Mouse (Mus musculus) small intestine, adult 2 months (tissue): ENCODE measurements around the gene Olfr1217. TPM values are rescaled to one million over a fixed set of nuclear protein-coding genes. Genes with fewer than 3 reads are reported as not detected.
"Not testable (repeated sequence)": the region's sequence is repeated elsewhere in the genome, so short reads cannot be mapped to it uniquely, and the experiment has no call there.

ENCODE experiments used
- H3K27ac ChIP-seq: fragments of 200-500 bp; 2 replicates; pipeline ENCODE4 v1.5.1; 2012; ENCODE audit warnings: low read depth, low read length, control low read depth, inconsistent platforms; ENCODE audit not compliant: insufficient read depth
- H3K27me3 ChIP-seq: fragments of 200-500 bp; 2 replicates; pipeline ENCODE4 v1.6.1; 2012; ENCODE audit warnings: mild to moderate bottlenecking, moderate library complexity, low read length, inconsistent platforms; ENCODE audit not compliant: control insufficient read depth, insufficient read depth
- H3K36me3 ChIP-seq: fragments of 200-500 bp; 2 replicates; pipeline ENCODE4 v1.6.1; 2012; ENCODE audit warnings: mild to moderate bottlenecking, low read length, control low read depth, inconsistent platforms; ENCODE audit not compliant: control insufficient read depth, insufficient read depth
- H3K4me1 ChIP-seq: fragments of 200-500 bp; 2 replicates; pipeline ENCODE4 v1.6.1; 2012; ENCODE audit warnings: low read length, inconsistent platforms, mixed read lengths; ENCODE audit not compliant: control insufficient read depth, insufficient read depth, insufficient read length
- H3K4me3 ChIP-seq: fragments of 200-500 bp; 2 replicates; pipeline ENCODE4 v1.5.1; 2012; ENCODE audit warnings: low read depth, mild to moderate bottlenecking, control low read depth, inconsistent platforms, low read length, moderate library complexity
- CTCF ChIP-seq: fragments of 200-500 bp; IDR thresholded peaks from 2 replicates; pipeline ENCODE4 v1.5.1; 2012; ENCODE audit warnings: low read depth, mild to moderate bottlenecking, control low read depth, inconsistent platforms, low read length, moderate library complexity, mixed read lengths; ENCODE audit not compliant: insufficient replicate concordance, insufficient read length; ENCODE audit errors: extremely low read depth
- POLR2A ChIP-seq: fragments of 200-500 bp; IDR thresholded peaks from 2 replicates; pipeline ENCODE4 v1.6.1; 2012; ENCODE audit warnings: low read depth, mild to moderate bottlenecking, control low read depth, inconsistent platforms, low read length, moderate library complexity
- WGBS: fragments of 180-500 bp; shearing (Covaris S2); methylation state at CpG from one replicate; pipeline ENCODE4 v1.1.7; 2018; 5-methylcytosine and 5-hydroxymethylcytosine counted together
- polyA plus RNA-seq: library from polyadenylated mRNA; depleted of rRNA; stranded (reverse); fragments of >200 nt; gene quantifications from 2 replicates; pipeline ENCODE4 v1.2.3, GENCODE M21; 2012; rRNA removed

The Olfr1217 gene
- not detected in 2 replicates for polyA plus RNA-seq

DNA sequence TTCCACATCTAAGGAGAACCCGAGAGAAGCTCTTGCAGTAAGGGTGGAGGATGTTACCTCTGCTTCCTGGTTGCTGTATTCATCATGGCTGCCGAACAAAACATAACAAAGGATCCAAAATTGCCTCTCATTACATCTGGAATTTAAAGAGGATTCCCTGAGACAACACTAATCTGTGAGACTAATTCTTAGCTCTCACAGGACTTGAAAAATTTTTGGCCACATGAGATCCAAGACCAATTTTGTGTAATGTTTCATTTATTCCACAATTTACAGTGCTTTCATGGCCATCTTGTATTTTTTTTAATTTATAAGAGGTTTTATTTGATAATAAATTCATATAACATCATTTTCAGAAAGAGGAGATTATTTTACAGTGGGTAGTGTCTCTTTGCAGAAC, at the start of gene Olfr1217:
Gene Olfr1217 (minus strand): TSS at position 101 of the 400 bp plus-strand sequence.
- Histone ChIP-seq H3K36me3 (no peaks in the 10 kb centered on the region), H3K27ac (no peak within 1 kb of the TSS), H3K4me3 (no peak within 1 kb of the TSS), H3K4me1 (no peaks in the 10 kb centered on the region), H3K27me3 (no peaks in the 10 kb centered on the region)
- WGBS, result 51% methylated on average over 2 of the region's 2 CpGs
- no peak for TF ChIP-seq POLR2A
- no peak for TF ChIP-seq CTCF

GRCm38 (mm10) chr2:89081487-89081886, 49.6 kb upstream of the Olfr1217 start:
- TF ChIP-seq CTCF (no peak), POLR2A (no peak)
- Histone ChIP-seq H3K27me3 (no peaks in the 10 kb centered on the region), H3K36me3 (no peaks in the 10 kb centered on the region), H3K4me3 (no peak overlapping the region), H3K27ac (no peak overlapping the region), H3K4me1 (no peaks in the 10 kb centered on the region)

DNA sequence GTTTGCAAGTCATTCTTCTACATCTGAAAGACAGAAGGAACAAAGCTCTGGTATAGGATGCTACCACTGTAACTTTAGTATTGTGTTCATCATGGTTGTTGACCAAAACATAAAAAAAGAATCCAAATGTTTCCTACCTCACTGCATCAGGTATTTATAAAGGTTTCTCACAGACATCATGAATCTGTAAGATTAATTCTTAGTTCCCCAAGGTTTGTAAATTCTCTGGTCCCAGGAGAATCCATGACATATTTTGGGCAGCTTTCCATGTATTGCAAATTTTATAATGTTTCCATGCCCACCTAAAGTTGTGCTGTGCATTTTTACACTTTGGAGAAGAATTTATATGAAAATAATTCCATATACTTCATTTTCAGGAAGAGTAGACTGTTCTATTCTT, 29.2 kb upstream of the Olfr1217 start, which contains the start of gene Olfr1218:
Gene Olfr1218 (minus strand): TSS at position 101 of the 400 bp plus-strand sequence.
- Histone ChIP-seq H3K4me3 (no peak within 1 kb of the TSS), H3K36me3 (no peaks in the 10 kb centered on the region), H3K27me3 (no peaks in the 10 kb centered on the region), H3K4me1 (no peaks in the 10 kb centered on the region), H3K27ac (no peak within 1 kb of the TSS)
- TF ChIP-seq POLR2A (no peak), CTCF (no peak)

DNA sequence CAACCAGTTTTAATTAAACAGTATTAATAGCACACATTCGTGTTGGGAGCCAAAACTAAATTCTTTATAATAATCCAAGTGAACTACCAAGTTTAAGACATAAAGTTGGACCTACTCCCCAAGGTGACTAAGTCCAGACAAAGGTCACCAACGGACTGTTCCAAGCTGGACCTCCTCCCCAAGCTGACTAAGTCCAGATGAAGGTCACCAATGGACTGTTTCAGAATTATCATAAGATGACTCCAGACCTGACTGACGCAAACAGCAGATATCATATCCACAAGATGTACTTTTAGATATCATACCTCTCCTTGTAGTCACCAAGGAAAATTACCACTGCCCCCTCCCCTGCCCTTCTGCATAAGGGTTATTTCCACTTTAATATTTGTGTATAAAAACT, 10.4 kb downstream of the Olfr1217 start:
- not testable (repeated sequence) for H3K4me3 ChIP-seq, H3K36me3 ChIP-seq, H3K27me3 ChIP-seq, H3K4me1 ChIP-seq, H3K27ac ChIP-seq
- WGBS, result 64% methylated on average over 3 of the region's 3 CpGs

- H3K4me3 ChIP-seq, result no peak within 1 kb of the TSS
- H3K36me3 ChIP-seq, result no peaks in the 10 kb centered on the region
- WGBS, result 62% methylated on average over 1 of the region's 1 CpGs
- no peak within 1 kb of the TSS for H3K27ac ChIP-seq
- H3K4me1 ChIP-seq, result no peaks in the 10 kb centered on the region
- H3K27me3 ChIP-seq, result no peaks in the 10 kb centered on the region
- TF ChIP-seq CTCF (no peak), POLR2A (no peak)
Measured at GRCm38 (mm10) chr2:89018240-89018639, 13.6 kb downstream of the Olfr1217 start, which contains the start of gene Olfr1216. Gene Olfr1216 (minus strand): TSS chr2:89018340.

DNA sequence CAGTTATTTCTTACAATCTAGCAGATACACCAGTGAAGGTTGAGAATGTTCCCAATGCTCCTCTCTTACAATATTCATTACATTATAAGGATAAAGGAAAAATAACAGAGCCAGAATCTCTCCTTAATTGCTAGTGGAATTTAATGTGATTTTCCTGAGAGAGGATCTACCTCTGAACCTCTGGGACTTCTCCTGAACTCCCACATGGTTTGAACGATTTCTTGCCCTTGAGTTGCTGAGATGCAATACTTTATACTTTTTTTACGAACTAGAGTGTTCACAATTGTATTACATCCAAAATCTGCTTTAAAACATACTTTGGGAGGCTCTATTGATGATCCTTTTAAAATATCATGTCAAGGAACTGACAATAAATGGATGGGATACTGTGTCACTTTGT, 25.0 kb downstream of the Olfr1217 start, which contains the start of gene Olfr1215:
Gene Olfr1215 (minus strand): TSS at position 101 of the 400 bp plus-strand sequence.
- no peak within 1 kb of the TSS for H3K27ac ChIP-seq
- no peak for TF ChIP-seq POLR2A
- TF ChIP-seq CTCF, result no peak
- H3K36me3 ChIP-seq, result no peaks in the 10 kb centered on the region
- H3K27me3 ChIP-seq, result no peaks in the 10 kb centered on the region
- no peaks in the 10 kb centered on the region for H3K4me1 ChIP-seq
- no peak within 1 kb of the TSS for H3K4me3 ChIP-seq
- 46% methylated on average over 2 of the region's 2 CpGs for WGBS

GRCm38 (mm10) chr2:88992553-88992952, 39.3 kb downstream of the Olfr1217 start, which contains the start of gene Olfr1214:
Gene Olfr1214 (minus strand): TSS chr2:88992653.
- Histone ChIP-seq H3K27ac (no peak within 1 kb of the TSS), H3K36me3 (no peaks in the 10 kb centered on the region), H3K27me3 (no peaks in the 10 kb centered on the region), H3K4me1 (no peaks in the 10 kb centered on the region), H3K4me3 (no peak within 1 kb of the TSS)
- no peak for TF ChIP-seq CTCF
- no peak for TF ChIP-seq POLR2A
- 88% methylated on average over 1 of the region's 1 CpGs for WGBS

DNA sequence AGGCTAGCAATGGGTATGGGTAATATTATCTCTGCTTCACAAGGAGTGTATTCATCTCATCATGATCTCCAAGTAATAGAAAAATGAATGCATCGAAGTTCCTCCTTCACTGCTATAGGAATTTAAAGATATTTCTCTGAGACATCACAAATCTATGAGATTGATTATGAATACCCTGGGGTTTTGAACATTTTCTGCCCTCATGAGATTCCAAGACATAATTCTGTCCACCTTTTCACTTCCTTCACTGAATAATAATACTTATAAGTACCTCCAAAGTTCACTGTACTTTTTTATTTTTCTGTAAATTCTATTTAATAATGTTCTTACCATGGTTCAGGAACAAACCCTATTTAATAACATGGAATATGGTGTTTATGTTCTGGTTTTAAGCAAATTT, 51.7 kb downstream of the Olfr1217 start, which contains the start of gene Gm13762:
Gene Gm13762 (minus strand): TSS at position 101 of the 400 bp plus-strand sequence.
- Histone ChIP-seq H3K36me3 (no peaks in the 10 kb centered on the region), H3K27ac (no peak within 1 kb of the TSS), H3K4me3 (no peak within 1 kb of the TSS), H3K27me3 (no peaks in the 10 kb centered on the region), H3K4me1 (no peaks in the 10 kb centered on the region)
- TF ChIP-seq POLR2A, result no peak
- no peak for TF ChIP-seq CTCF
- 83% methylated on average over 1 of the region's 1 CpGs for WGBS

Other genes starting within 250 kb of the Olfr1217 start
- gene Olfr1201, start 239.0 kb downstream of the Olfr1217 start, polyA plus RNA-seq, result not detected in 2 replicates
- not detected in 2 replicates for gene Olfr1202, start 217.6 kb downstream of the Olfr1217 start, polyA plus RNA-seq
- gene Olfr1205, start 202.3 kb downstream of the Olfr1217 start, polyA plus RNA-seq, result not detected in 2 replicates
- not detected in 2 replicates for gene Olfr1204, start 182.8 kb downstream of the Olfr1217 start, polyA plus RNA-seq
- gene Olfr1206, start 168.8 kb downstream of the Olfr1217 start, polyA plus RNA-seq, result not detected in 2 replicates
- gene Olfr1208, start 129.8 kb downstream of the Olfr1217 start, polyA plus RNA-seq, result not detected in 2 replicates
- gene Olfr1209, start 116.9 kb downstream of the Olfr1217 start, polyA plus RNA-seq, result not detected in 2 replicates
- not detected in 2 replicates for gene Olfr1211, start 94.0 kb downstream of the Olfr1217 start, polyA plus RNA-seq
- not detected in 2 replicates for gene Olfr1212, start 78.1 kb downstream of the Olfr1217 start, polyA plus RNA-seq
- gene Gm13762, start 51.8 kb downstream of the Olfr1217 start, polyA plus RNA-seq, result not detected in 2 replicates
- not detected in 2 replicates for gene Olfr1214, start 39.4 kb downstream of the Olfr1217 start, polyA plus RNA-seq
- gene Olfr1215, start 25.1 kb downstream of the Olfr1217 start, polyA plus RNA-seq, result not detected in 2 replicates
- not detected in 2 replicates for gene Olfr1216, start 13.7 kb downstream of the Olfr1217 start, polyA plus RNA-seq
- gene Olfr1218, start 29.1 kb upstream of the Olfr1217 start, polyA plus RNA-seq, result not detected in 2 replicates
- gene Olfr1219, start 51.4 kb upstream of the Olfr1217 start, polyA plus RNA-seq, result not detected in 2 replicates
- not detected in 2 replicates for gene Olfr1220, start 74.8 kb upstream of the Olfr1217 start, polyA plus RNA-seq
- not detected in 2 replicates for gene Olfr1221, start 85.2 kb upstream of the Olfr1217 start, polyA plus RNA-seq
- not detected in 2 replicates for gene Olfr1222, start 101.0 kb upstream of the Olfr1217 start, polyA plus RNA-seq
- gene Olfr1223, start 119.5 kb upstream of the Olfr1217 start, polyA plus RNA-seq, result not detected in 2 replicates
- gene Olfr1224-ps1, start 132.0 kb upstream of the Olfr1217 start, polyA plus RNA-seq, result not detected in 2 replicates
- not detected in 2 replicates for gene Olfr1225, start 142.6 kb upstream of the Olfr1217 start, polyA plus RNA-seq
- not detected in 2 replicates for gene Olfr1226, start 168.0 kb upstream of the Olfr1217 start, polyA plus RNA-seq
- gene Olfr1228, start 222.0 kb upstream of the Olfr1217 start, polyA plus RNA-seq, result not detected in 2 replicates